Mouse (Mus musculus) small intestine, adult 2 months (tissue): ENCODE data around the gene Olfr710.

ENCODE experiments used
- CTCF ChIP-seq: fragments of 200-500 bp; IDR thresholded peaks from 2 replicates; pipeline ENCODE4 v1.5.1; 2012; ENCODE audit warnings: low read depth, mild to moderate bottlenecking, control low read depth, inconsistent platforms, low read length, moderate library complexity, mixed read lengths; ENCODE audit not compliant: insufficient replicate concordance, insufficient read length; ENCODE audit errors: extremely low read depth
- POLR2A ChIP-seq: fragments of 200-500 bp; IDR thresholded peaks from 2 replicates; pipeline ENCODE4 v1.6.1; 2012; ENCODE audit warnings: low read depth, mild to moderate bottlenecking, control low read depth, inconsistent platforms, low read length, moderate library complexity

DNA sequence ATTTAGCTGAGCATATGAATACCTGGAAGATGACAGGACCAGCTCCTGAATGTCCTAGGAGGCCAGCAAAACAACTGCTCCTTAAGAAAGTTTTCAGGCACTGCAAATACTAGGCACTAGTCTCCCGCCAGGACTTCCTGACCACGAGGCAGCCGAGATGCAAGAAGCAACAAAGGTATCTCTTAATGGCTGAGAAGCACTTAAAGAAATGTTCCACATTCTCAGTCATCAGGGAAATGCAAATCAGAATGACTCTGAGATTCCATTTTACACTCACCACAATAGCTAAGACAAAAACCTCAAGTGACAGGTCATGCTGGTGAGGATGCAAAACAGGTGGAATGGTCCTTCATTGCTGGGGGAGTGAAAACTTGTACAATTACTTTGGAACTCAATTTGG is 37.1 kb upstream of the Olfr710 start:
- no peak for TF ChIP-seq CTCF
- no peak for TF ChIP-seq POLR2A
